Mouse (Mus musculus): ENCODE measurements around the gene Card11. TPM values are rescaled to one million over a fixed set of nuclear protein-coding genes. Genes with fewer than 3 reads are reported as not detected.

Card11 gene
- total RNA-seq, 1 experiment from 2014 or later = 21.1 TPM

DNA sequence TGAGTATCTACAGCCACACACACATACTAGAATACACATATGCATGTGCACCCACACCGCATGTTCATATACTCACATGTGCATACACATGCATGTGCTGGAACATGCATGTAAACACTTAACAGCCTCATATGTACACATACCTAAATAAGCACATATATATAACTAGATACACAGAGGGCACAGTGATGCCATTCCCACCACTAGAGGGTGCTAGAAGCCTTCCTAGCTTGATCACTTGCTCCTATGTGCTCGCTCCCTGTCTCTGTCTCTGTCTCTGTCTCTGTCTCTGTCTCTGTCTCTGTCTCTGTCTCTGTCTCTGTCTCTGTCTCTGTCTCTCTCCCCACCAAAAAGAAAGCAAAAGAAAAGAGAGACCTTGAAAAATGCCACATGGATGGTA, 131.3 kb downstream of the Card11 start:
- no peak; the same call in 1 of the 2 replicates for ATAC-seq (replicated peaks; ENCODE audit: insufficient number of reproducible peaks, low FRiP score, low TSS enrichment, poor library complexity, severe bottlenecking)

DNA sequence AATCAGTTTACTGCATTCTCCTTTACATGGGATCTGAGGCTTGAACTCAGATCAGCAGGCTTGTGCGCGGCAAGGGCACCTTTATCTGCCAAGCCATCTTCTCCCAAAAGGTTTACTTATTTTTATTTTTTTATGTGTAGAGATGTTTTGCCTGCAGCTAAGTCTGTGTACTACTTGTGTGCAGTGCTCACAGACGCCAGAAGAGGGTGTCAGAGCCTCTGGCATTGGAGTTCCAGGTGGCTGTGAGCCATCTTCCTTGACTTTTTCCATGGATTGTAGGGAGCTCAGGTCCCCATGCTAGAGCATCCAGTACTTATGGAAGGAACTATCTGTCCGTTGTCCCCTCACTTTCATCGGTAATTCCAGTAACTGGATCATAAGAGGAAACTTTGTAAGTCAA, 140.7 kb downstream of the Card11 start:
- ATAC-seq (replicated peaks; ENCODE audit: insufficient number of reproducible peaks, low FRiP score, low TSS enrichment, poor library complexity, severe bottlenecking) = no peak

DNA sequence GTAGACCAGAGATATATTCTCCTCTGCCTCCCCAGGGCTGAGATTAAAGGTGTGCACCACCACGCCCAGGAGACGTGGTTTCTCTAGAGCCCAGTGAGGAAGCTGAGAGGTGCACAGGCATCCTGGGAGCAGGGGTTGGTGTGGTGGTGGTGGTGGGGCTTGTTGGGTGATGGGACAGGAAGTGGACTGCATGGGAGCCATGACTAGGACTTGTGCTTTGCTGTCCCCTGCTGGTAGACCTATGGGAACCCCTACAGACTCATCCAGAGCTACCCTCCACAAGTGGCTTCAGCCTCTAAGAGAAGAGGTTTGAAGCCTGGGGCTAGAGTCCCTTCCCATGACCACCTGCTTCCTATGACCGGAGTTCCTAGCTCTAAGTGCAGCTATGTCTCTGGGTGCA, 142.0 kb downstream of the Card11 start:
- ATAC-seq (replicated peaks; ENCODE audit: insufficient number of reproducible peaks, low FRiP score, low TSS enrichment, poor library complexity, severe bottlenecking) = no peak

DNA sequence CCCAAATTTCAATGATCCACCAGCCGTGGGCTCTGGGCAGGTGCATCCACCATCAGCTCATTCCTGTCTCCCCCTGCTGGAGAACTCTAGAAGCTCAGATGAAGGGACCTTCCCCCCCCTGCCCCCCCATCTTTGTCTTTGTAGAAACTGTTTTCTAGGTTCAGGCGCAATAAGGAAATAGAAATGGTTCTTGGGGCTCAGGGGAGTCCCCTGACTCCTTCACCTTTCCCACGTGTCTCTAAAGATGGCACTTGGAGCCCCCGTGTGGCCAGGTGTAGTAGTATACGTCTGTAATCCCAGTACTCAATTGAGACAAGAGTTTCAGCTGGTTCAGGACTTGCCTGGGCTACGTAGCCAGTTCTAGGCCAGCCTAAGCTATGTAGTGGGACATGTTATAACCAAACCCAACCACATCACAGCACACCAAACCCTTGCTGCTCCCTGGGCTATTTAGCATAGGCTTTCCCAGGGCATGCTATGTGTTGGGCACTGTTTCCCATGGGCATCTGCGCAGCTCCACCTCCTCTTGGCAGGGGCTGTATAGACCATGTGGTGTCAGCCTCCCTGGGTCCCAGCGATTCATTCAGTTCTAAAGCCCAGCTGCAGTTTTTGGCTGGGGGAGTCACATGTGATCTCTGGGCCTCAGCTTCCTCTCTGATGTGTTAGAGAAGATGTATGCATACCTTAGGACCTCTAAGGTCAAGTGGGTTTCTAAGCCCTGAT, 142.8 kb downstream of the Card11 start:
- ATAC-seq (replicated peaks; ENCODE audit: insufficient number of reproducible peaks, low FRiP score, low TSS enrichment, poor library complexity, severe bottlenecking) = no peak

DNA sequence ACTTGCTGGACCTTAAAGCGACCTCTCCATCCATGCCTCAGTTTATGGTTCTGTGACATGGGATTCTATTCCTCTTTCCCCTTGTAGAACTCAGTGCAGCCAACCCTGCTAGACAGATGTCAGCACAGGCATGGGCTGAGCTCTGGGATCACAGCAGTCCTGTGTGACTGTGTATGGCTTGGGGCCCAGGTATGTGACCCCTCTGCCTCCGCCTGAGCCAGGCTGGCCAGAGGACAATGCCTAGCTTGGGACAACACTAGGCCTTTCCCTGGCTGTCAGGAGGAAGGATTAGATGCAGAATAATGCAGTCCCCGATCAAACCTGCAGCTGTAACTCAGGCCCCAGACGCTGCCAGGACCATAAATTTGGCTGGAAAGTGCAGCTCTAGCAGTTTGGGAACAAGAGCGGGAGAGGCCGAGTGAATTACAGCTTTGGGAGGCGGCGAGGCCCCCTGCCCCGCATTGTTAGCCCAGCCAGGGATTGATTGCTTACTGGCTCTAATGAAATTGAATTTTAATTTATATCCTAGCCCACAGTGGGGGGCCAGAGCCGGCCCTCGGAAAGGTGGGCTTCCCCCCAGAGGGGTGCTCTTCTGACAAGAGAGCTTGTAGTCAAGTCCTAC, 144.4 kb downstream of the Card11 start:
- ATAC-seq (replicated peaks; ENCODE audit: insufficient number of reproducible peaks, low FRiP score, low TSS enrichment, poor library complexity, severe bottlenecking) = no peak

DNA sequence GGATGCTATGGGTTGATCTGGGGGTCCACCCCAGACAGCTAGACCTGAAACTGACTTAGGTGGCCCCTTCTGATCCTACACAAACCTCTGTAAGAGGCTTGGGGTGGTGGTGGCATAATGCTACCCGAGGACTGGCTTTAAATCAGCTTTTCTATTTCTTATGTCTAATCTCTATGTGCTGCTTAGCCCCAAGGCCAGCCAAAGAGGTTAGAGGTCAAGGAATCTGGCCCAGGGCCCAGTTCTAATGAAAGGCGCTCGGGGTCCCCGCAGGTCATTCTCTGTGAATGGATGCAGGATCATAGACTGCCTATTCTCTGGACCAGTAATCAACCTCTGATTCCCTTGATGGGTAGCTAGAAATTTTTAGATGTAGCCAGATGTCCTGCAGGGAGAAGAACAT, 145.7 kb downstream of the Card11 start:
- ATAC-seq (replicated peaks; ENCODE audit: insufficient number of reproducible peaks, low FRiP score, low TSS enrichment, poor library complexity, severe bottlenecking) = no peak

DNA sequence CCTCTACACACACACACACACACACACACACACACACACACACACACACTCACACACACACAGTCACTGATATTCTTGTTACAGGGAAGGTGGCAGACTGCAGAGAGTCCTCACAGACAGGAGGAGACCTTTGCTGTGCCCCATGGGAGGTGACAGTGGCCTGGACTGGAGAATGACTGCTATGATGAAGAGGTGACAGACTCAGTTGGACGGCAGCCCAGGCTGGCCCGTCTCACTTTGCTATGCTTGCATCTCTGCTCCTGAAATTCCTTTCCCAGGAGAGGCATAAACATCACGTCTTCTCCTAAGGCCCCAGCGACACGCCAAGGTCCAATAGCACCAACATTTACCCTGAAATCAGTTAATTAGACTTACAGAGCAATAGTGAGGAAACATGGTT, 146.7 kb downstream of the Card11 start:
- no peak for ATAC-seq (replicated peaks; ENCODE audit: insufficient number of reproducible peaks, low FRiP score, low TSS enrichment, poor library complexity, severe bottlenecking)

DNA sequence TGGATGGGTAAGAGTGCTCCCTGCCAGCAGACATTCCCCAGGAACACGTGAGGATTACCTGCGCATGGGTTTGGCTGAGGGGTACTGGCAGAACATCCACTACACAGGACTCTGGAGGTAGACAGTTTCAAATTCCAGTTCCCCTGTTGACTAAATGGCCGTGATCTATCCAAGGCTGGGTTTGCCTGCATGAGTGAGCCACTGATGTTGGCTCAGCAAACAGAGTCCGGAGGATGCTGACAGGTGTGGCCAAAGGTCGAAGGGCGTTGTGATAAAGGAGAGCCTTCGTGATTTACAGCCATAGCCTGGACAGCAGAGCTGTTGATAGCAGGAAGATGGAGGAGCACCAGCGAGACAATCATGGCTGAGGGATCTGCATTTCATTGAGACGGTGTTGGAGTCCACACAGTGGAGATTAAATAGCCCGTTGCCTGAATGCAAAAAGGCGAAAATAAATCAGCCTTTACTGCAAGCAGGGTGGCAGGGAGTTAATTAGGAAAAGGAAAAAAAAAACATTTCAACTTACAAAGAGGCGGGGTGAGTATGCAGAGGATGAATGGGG, 147.9 kb downstream of the Card11 start:
- no peak for ATAC-seq (replicated peaks; ENCODE audit: insufficient number of reproducible peaks, low FRiP score, low TSS enrichment, poor library complexity, severe bottlenecking)

DNA sequence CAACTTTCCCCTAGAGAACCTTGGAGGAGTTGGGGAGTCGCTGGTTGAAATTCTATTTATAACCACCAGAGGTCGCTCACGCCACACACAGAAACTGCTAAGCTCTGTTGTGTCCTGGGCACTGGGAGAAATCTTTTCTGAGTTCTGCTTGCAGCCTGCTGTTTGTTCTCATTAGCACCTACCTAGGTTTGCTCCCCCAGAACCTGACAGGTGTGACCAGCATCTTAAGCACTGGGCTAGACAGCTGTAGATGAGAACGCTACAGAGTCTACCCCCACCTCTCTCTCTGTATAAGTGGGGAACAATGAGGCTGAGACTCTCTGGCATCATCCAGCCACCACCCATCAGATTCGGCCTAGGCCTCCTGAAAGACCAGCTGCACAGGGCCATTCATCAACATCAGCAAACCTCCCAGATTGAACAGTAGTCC, 153.1 kb downstream of the Card11 start:
- ATAC-seq (replicated peaks; ENCODE audit: insufficient number of reproducible peaks, low FRiP score, low TSS enrichment, poor library complexity, severe bottlenecking) = no peak; the same call in 1 of the 2 replicates

DNA sequence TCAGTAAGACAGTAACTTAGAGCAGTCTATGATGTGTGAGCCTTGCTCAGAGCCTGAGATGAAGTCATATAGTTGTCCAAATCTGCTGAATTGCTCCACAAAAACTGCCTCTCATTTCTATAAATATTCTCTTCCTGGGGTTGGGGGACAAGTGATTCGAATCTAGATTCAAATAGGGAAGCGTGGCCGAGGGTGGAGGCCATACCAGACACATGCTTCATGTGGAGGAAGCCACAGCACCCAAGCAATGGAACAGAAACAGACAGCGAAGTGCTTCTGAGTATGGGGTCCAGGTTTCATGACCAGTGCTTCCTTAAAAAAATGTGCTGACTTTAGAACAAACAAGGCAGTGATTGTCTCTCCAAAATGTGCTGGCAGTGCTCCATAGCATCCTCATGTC, 158.4 kb downstream of the Card11 start:
- no peak for ATAC-seq (replicated peaks; ENCODE audit: insufficient number of reproducible peaks, low FRiP score, low TSS enrichment, poor library complexity, severe bottlenecking)

DNA sequence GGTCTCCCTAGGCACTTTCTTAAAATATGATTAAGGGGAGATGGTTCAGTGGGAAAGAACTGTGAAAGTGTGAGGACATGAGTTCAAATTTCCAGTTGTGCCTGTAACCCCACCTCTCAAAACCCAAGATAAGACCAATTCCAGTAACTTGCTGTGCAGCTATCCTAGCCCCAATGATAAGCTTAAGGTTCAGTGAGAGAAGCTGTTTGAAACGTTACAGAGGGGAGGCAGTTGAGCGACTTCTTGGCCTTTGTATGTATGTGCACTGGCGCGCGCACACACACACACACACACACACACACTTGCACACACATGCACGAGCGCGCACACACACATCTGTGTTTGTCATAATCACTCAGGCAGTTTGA, 169.3 kb downstream of the Card11 start:
- ATAC-seq (replicated peaks; ENCODE audit: insufficient number of reproducible peaks, low FRiP score, low TSS enrichment, poor library complexity, severe bottlenecking) = no peak

DNA sequence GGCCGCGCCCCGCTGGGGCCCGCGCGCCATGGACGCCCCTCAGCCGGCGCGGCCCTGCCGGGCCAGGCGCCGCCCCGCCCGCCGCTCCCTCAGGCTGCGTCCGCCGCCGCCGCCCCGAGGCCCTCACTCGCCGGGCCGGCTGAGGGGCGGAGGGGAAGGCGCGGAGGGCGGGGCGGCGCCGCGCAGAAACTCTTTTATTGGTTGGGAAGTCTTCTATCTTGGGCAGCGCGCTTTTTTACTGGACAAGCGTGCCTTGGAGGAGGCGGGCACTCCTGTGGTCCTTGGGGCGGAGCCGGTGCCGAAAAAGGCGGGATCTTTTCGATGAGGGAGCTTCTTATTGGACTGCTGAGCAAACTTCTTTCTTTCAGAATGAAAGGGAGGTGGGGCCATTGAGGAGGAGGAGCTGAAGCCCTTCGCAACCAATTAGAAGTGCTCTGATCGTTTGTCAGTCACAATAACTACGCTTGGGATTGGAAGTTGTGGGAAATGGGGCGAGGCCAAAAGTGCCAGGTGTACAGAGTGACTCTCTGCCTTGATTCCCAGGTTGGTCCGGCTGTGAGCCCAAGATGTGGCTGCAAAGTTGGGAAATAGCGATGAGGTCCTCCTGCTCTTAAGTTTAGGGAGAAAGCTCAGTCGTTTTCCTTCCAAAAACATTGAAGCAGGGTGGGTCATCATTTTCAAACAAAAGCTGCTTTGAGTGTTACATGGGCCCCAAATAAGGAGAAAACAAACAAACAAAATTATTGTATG, 169.9 kb downstream of the Card11 start, which contains the start of gene Gna12:
Gene Gna12 (minus strand): TSS at position 118 of the 750 bp plus-strand sequence.
- ATAC-seq (replicated peaks; ENCODE audit: insufficient number of reproducible peaks, low FRiP score, low TSS enrichment, poor library complexity, severe bottlenecking) = peak; percentile 99

DNA sequence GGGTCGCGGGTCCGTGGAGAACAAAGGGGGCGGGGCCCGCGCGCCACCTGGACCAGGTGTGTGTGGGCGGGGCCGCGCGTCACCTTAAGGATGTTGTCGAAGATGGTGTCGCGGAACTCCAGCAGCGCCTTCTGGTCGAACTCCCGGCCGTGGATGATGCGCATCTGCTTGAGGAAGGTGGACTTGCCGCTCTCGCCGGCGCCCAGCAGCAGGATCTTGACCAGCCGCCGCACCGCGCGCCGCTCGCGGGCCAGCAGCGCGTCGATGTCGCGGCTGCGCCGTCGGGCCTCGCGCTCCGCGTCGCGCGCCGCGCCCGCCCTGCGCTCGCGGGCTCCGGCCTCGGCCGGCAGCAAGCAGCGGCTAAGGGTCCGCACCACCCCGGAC, 170.5 kb downstream of the Card11 start:
- no peak for ATAC-seq (replicated peaks; ENCODE audit: insufficient number of reproducible peaks, low FRiP score, low TSS enrichment, poor library complexity, severe bottlenecking)

DNA sequence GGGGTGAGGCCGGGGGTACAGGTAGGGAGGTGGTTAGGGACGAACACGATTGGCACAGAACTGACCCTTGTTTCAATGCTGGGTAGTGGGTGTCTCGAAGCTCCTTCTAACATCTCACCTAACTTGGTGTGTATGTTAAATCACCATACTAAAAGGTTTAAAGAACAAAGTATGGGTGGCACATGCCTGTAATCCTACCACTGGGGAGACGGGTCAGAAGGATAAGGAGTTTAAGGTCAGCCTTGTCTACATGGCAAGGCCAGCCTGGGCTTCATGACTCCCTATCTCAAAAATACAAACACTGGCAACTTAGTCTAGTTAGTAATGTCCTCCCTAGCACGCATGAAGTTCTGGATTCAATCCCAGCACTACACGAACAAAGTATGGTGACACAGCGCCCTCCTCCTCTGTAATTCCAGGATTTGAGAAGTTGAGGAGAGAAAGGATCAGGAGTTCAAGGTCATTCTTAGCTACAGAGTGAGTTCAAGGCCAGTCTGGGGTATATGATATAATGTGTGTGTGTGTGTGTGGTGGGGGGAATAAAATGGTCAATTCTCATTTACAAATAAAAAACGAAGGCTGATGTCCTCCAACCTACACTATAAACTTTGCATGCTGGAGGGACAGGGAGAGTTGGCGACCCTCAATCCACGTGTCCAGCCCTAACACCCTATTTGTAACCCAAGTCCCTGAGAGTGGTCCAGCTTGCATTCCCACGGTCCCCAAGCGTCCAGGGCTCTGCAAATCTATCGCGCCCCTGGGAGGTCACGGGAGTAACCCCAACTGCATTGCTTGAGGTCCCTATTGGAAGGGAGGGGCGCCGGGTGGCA, 171.1 kb downstream of the Card11 start:
- ATAC-seq (replicated peaks; ENCODE audit: insufficient number of reproducible peaks, low FRiP score, low TSS enrichment, poor library complexity, severe bottlenecking) = no peak

DNA sequence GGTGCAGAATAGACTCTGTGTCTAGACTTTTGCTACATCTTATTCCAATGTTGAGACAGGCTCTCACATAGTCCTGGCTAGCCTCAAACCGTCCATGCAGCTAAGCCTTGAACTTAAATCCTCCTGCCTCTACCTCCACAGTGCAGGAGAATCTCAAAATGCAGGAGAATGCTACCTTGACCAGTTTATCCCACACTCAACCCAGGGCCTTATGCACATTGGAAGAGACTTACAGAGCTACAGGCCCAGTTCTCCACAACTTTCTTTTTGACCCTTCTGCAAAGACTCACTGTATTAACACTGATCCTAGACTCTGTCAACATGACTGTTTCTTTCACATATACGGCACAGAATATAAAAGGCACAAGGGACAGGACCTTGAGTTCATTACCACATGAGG, 172.0 kb downstream of the Card11 start:
- no peak for ATAC-seq (replicated peaks; ENCODE audit: insufficient number of reproducible peaks, low FRiP score, low TSS enrichment, poor library complexity, severe bottlenecking)

DNA sequence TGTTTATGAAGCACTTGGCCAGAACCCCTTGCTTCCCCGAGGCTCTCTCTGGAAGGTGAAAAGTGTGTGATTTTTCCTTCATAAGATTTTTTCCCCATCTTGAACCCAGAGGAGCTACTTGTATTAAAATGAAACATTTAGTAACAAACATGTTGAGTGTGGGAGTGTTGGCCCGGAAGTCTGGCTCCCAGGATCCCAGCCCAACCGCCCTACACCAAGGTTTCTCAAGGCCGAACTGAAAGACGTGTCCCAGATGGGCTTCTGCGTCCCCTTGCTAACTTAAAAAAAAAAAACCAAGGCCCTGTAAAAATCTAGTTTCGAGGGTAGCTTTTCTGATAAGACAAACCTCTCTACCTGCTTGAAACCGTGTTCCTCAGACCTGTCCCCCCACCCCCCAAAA, 172.5 kb downstream of the Card11 start:
- ATAC-seq (replicated peaks; ENCODE audit: insufficient number of reproducible peaks, low FRiP score, low TSS enrichment, poor library complexity, severe bottlenecking) = no peak

DNA sequence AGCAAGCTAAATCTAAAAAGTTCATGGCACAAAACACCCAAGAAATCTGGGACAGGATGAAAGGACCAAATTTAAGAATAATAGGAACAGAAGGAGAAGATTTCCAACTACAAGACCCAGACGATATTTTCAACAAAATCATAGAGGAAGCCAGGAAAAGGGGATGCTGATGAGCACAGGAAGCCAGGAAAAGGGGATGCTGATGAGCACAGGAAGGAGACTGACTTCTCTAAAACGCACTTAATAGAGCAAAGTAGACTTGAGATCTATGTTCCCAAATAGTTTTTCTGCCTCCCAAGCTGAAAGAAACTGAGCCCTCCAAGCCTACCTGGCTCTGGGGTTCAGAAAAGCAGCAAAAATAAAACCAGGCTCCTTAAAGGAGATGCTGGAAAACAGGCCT, 173.0 kb downstream of the Card11 start:
- ATAC-seq (replicated peaks; ENCODE audit: insufficient number of reproducible peaks, low FRiP score, low TSS enrichment, poor library complexity, severe bottlenecking) = no peak

DNA sequence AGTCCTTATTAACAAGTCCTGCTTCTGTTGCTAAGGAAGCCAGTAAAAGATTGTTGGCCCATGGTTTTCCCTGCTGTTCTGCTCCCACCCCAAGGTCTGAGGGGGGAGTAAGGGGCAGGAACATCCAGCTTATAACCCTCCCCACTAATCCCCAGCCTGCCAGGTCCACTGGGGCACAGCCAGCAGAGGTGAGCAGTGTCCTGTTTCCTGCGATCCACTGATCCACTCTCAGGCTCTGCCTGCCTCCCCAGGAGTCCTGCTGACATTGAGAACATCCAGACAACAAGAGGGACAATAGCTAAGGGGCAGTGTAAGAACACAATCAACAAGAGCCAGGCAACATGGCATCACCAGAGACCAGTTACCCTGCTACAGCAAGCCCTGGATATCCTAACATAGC, 173.6 kb downstream of the Card11 start:
- no peak for ATAC-seq (replicated peaks; ENCODE audit: insufficient number of reproducible peaks, low FRiP score, low TSS enrichment, poor library complexity, severe bottlenecking)

DNA sequence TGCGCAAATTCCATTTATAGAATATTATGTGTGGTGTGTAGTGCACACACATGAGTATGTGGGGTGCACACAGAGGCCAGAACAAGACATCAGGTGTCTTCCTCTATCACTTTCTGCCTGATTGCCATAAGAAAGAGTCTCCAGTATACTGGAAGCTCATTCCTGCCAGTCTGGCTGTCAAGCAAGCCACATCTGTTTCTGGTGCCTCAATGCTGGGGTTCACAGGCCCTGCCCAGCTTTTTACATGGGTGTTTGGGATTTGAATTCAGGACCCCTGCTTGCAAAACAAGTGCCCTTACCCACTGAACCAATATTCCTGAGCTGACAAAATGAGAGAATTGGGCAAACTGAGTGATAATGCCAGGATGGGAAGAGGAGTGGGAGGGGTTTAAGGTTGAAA, 174.3 kb downstream of the Card11 start:
- no peak for ATAC-seq (replicated peaks; ENCODE audit: insufficient number of reproducible peaks, low FRiP score, low TSS enrichment, poor library complexity, severe bottlenecking)
